ENCODE assay signal across 26 mouse cellular contexts in the genomic region with DNA sequence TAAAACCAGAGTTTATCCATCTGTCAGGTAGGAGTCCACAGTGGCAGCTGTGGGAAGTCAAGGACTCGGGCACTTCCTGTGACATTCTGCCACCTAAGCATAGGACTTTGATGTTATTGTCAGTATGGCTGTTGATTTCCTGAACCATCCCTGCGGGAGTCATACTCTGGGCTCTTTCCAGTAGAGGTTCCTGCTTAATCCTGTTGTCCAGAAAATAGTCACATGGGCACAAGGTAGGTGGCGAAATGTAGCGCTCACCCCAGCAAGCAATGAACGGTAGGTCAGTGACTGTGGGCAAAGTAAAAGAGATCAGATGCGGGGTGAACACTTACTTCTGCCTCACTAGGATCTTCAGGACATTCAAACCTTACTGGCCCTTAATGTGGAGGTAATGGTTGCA.
DNase-seq lines count a peak whose midpoint lies in the region; ATAC-seq and TF ChIP-seq lines count a peak whose summit lies in the region.
"Had no signal": no experiment of that assay in that cellular context is flagged by ENCODE, and none has a peak within 500 bp of the region (broad histone marks: within the 10 kb centered on the region; RNA-seq: fewer than 3 reads in every experiment).

No protein-coding gene starts in this region.

- TF ChIP-seq CTCF in liver, adult 2 months (IDR thresholded peaks at IDR 0.05; ENCODE audit: low read depth, low read length) = no peak

- 14% methylated on average over 6 of the region's 6 CpGs for WGBS in liver, adult 2 months
- 65% methylated on average over 6 of the region's 6 CpGs for WGBS in liver, embryonic 12.5 days (ENCODE audit: insufficient replicate concordance)

- H3K9ac ChIP-seq in liver, adult 2 months (ENCODE audit: low read depth, low read length) = no peak overlapping the region
- H3K9ac ChIP-seq in liver, embryonic 12.5 days = no peak overlapping the region
- H3K9ac ChIP-seq: embryonic facial prominence, embryonic 12.5 days; embryonic facial prominence, embryonic 15.5 days; forebrain, postnatal 0 days; hindbrain, embryonic 12.5 days had no signal

- peaks cover 72% of the 10 kb centered on the region for H3K4me1 ChIP-seq in liver, adult 2 months (ENCODE audit: control insufficient read depth, insufficient read depth, low read length)
- peaks cover 56% of the 10 kb centered on the region for H3K4me1 ChIP-seq in liver, embryonic 12.5 days
- H3K4me1 ChIP-seq in brown adipose tissue, adult 24 weeks (ENCODE audit: control insufficient read depth, insufficient read depth, insufficient read length, low read length) = peaks cover 16% of the 10 kb centered on the region

- H3K9me3 ChIP-seq in liver, embryonic 12.5 days (replicated peaks) = no peaks in the 10 kb centered on the region
- H3K9me3 ChIP-seq: embryonic facial prominence, embryonic 12.5 days; embryonic facial prominence, embryonic 15.5 days; hindbrain, embryonic 12.5 days had no signal

- no peak overlapping the region for H3K4me2 ChIP-seq in liver, embryonic 12.5 days
- H3K4me2 ChIP-seq: embryonic facial prominence, embryonic 12.5 days; embryonic facial prominence, embryonic 15.5 days; heart, embryonic 11.5 days; hindbrain, embryonic 12.5 days had no signal

- H3K36me3 ChIP-seq in liver, adult 2 months (ENCODE audit: control insufficient read depth, insufficient read depth, low read length) = no peaks in the 10 kb centered on the region; the same call in 1 of the 2 replicates
- no peaks in the 10 kb centered on the region for H3K36me3 ChIP-seq in liver, embryonic 12.5 days
- H3K36me3 ChIP-seq: embryonic facial prominence, embryonic 12.5 days; embryonic facial prominence, embryonic 15.5 days; G1E; hindbrain, embryonic 12.5 days had no signal

- H3K27me3 ChIP-seq in liver, adult 2 months (ENCODE audit: control insufficient read depth, insufficient read depth, low read length) = no peaks in the 10 kb centered on the region
- no peaks in the 10 kb centered on the region for H3K27me3 ChIP-seq in liver, embryonic 12.5 days (replicated peaks)
- H3K27me3 ChIP-seq: CH12.LX; embryonic facial prominence, embryonic 12.5 days; embryonic facial prominence, embryonic 15.5 days; hindbrain, embryonic 12.5 days; Patski had no signal

- ATAC-seq in liver, embryonic 12.5 days = no peak
- ATAC-seq: forebrain, embryonic 14.5 days; forebrain, postnatal 0 days; Patski had no signal

- no peak for TF ChIP-seq POLR2A in liver, adult 2 months (IDR thresholded peaks at IDR 0.05; ENCODE audit: extremely low read depth, insufficient read depth, low read length)

- DNase-seq in kidney, adult 18-20 months = peak; percentile 29
- no peak for DNase-seq in kidney, postnatal 14 days
- DNase-seq in kidney, postnatal 36 days = peak; percentile 55 to 63
- no peak for DNase-seq in kidney, postnatal 10 days
- peak; percentile 96 for DNase-seq in liver, adult 2 months (ENCODE audit: extremely low read depth, low read depth, low spot score)
- DNase-seq: adrenal gland, postnatal 10 days; adrenal gland, postnatal 36 days; B cell, adult 2 months; cerebellum, adult 11 months; cerebellum, adult 2 months; cerebellum, adult 9-11 months; cerebellum, postnatal 25 days; forebrain, postnatal 0 days; gastrocnemius, adult 2 months; gastrocnemius, postnatal 14 days; heart, adult 11 months had no signal

- H3K27ac ChIP-seq in liver, adult 2 months (replicated peaks; ENCODE audit: insufficient read depth, low read depth, low read length) = peak overlapping the region; percentile 78
- no peak overlapping the region for H3K27ac ChIP-seq in liver, embryonic 12.5 days
- 0 out of 2 replicates have a peak overlapping the region, but pooled peaks have one; percentile 51 for H3K27ac ChIP-seq in brown adipose tissue, adult 24 weeks (replicated peaks; ENCODE audit: low read depth, low read length)
- H3K27ac ChIP-seq: embryonic facial prominence, embryonic 12.5 days; embryonic facial prominence, embryonic 15.5 days; gastrocnemius, adult 2 months; hindbrain, embryonic 12.5 days had no signal

- no peak overlapping the region for H3K4me3 ChIP-seq in liver, adult 2 months (ENCODE audit: insufficient read depth, low read depth, low read length)
- no peak overlapping the region for H3K4me3 ChIP-seq in liver, embryonic 12.5 days
- H3K4me3 ChIP-seq in brown adipose tissue, adult 24 weeks (ENCODE audit: insufficient read depth, low read depth, low read length) = no peak overlapping the region
- H3K4me3 ChIP-seq: embryonic facial prominence, embryonic 12.5 days; embryonic facial prominence, embryonic 15.5 days; gastrocnemius, adult 2 months; hindbrain, embryonic 12.5 days had no signal

- peaks cover 62% of the 10 kb centered on the region for H3K79me2 ChIP-seq in liver, adult 2 months (ENCODE audit: control insufficient read depth, insufficient read depth, low read length)

Comparison
In these comparisons a context has a peak if more than half of its experiments do, and no peak if none do; other contexts are left out.
1. DNase-seq: peak in kidney, adult 18-20 months (single experiment), kidney, postnatal 36 days (2 of 2) and liver, adult 2 months (single experiment); none in kidney, postnatal 14 days (single experiment) and kidney, postnatal 10 days (single experiment).